ENCODE assay signal across 8 mouse cellular contexts in the genomic region with DNA sequence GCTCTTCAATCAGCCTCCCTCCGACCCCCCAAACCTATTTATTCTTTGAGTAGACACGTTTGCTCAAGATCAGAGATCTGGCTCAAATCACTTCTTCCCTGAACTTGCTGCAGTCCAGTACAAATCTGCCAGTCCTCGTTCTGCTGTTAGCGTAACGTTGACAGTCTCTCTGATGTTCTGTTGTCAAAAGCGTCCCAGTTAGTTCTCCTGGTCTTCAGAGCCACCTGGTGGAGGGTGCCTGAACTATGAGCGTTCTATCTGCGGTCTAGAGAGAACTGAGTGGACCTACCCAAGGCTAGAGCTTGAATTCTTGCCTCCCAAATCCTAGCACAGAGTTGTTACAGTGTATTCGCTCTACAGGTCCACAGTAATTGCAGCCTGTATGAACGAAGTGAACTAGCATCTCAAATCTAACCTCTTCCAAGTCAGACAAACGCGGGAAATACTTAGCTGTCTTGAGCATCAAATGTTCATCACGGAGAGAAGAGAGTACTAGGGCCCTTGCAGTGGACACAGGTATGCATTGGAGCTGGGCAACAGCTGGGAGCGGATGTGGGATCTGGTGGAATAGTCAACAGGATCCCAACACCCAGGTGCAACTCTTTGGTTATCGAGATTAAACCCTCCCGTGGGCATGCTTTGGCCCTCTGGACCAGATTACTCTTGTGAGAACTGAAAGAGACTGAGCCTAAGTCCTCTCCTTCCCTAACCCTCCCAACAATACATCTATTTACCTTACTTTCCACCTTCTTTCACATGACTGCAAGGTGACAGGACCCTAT. TPM values are rescaled to one million over a fixed set of nuclear protein-coding genes. Genes with fewer than 3 reads are reported as not detected.
DNase-seq lines count a peak whose midpoint lies in the region; ATAC-seq lines count a peak whose summit lies in the region.

No protein-coding gene starts in this region.

- 34% methylated on average over 16 of the region's 16 CpGs for WGBS in hindbrain, embryonic 12.5 days

- no peak overlapping the region for H3K27ac ChIP-seq in hindbrain, embryonic 12.5 days

- no peak overlapping the region for H3K9ac ChIP-seq in hindbrain, embryonic 12.5 days

- ATAC-seq in hindbrain, embryonic 12.5 days (ENCODE audit: low FRiP score): peak; percentile 90

- DNase-seq in WW6 (ENCODE audit: low read depth, low spot score): peak; percentile 47
- DNase-seq in cerebellum, postnatal 14 days: peak; percentile 90 to 92
- DNase-seq in frontal cortex, postnatal 14 days (ENCODE audit: low spot score in 2 of 2): peak; percentile 79 to 88
- peak; percentile 85 to 93 for DNase-seq in layer of hippocampus, postnatal 14 days (ENCODE audit: low spot score in 2 of 2)
- peak; percentile 89 for DNase-seq in lung, postnatal 14 days
- DNase-seq in retina, embryonic 14.5 days (ENCODE audit: low spot score): peak; percentile 90
- DNase-seq in thymus, postnatal 36 days: peak; percentile 83

- peaks cover 3% of the 10 kb centered on the region; the same call in 1 of the 2 replicates for H3K4me1 ChIP-seq in hindbrain, embryonic 12.5 days

- peak overlapping the region; percentile 83 for H3K4me2 ChIP-seq in hindbrain, embryonic 12.5 days (replicated peaks)

- no peaks in the 10 kb centered on the region for H3K9me3 ChIP-seq in hindbrain, embryonic 12.5 days (replicated peaks)

- H3K27me3 ChIP-seq in hindbrain, embryonic 12.5 days: peaks cover 33% of the 10 kb centered on the region

- H3K36me3 ChIP-seq in hindbrain, embryonic 12.5 days: peaks cover 4% of the 10 kb centered on the region; the same call in 1 of the 2 replicates

- peak overlapping the region; percentile 52 for H3K4me3 ChIP-seq in hindbrain, embryonic 12.5 days

RNA-seq across cellular contexts. Expression of a gene that starts 0.7 kb away (rescaled TPM):
- polyA plus RNA-seq in hindbrain, embryonic 12.5 days (2016; fragmentation: Nextera tagmentation; extraction: Ambion mirVana): 4.1 and 5.3 TPM in 2 replicates
- total RNA-seq in layer of hippocampus, postnatal 14 days (2021): 1 to 10 TPM; 2.1 to 3.8 TPM

RNA-seq across cellular contexts. Expression of a gene that starts 44.8 kb away (rescaled TPM):
- polyA plus RNA-seq in hindbrain, embryonic 12.5 days (2016; fragmentation: Nextera tagmentation; extraction: Ambion mirVana): 28.3 and 32.6 TPM in 2 replicates
- 10 to 100 TPM; 45.3 to 55.8 TPM for total RNA-seq in layer of hippocampus, postnatal 14 days (2021)
